Mouse (Mus musculus) liver, adult 2 months (tissue): ENCODE data around the gene Ms4a14. TPM values are rescaled to one million over a fixed set of nuclear protein-coding genes. Genes with fewer than 3 reads are reported as not detected.
"Not testable (repeated sequence)": the region's sequence is repeated elsewhere in the genome, so short reads cannot be mapped to it uniquely, and the experiment has no call there.

Experiments used
- DNase-seq: peaks from one replicate; pipeline ENCODE4 v3.0.0-alpha.2; 2011; ENCODE audit warnings: low read depth, low spot score; ENCODE audit errors: extremely low read depth
- H3K27ac ChIP-seq: fragments of 200-500 bp; replicated peaks from 2 replicates; pipeline ENCODE4 v1.5.1; 2012; ENCODE audit warnings: low read depth, mild to moderate bottlenecking, control low read depth, inconsistent platforms, low read length; ENCODE audit not compliant: insufficient read depth
- H3K27me3 ChIP-seq: fragments of 200-500 bp; 2 replicates; pipeline ENCODE4 v1.6.1; 2012; ENCODE audit warnings: mild to moderate bottlenecking, moderate library complexity, low read length, inconsistent platforms; ENCODE audit not compliant: control insufficient read depth, insufficient read depth
- H3K36me3 ChIP-seq: fragments of 200-500 bp; 2 replicates; pipeline ENCODE4 v1.6.1; 2012; ENCODE audit warnings: low read length, inconsistent platforms; ENCODE audit not compliant: control insufficient read depth, insufficient read depth
- H3K4me1 ChIP-seq: fragments of 200-500 bp; 2 replicates; pipeline ENCODE4 v1.6.1; 2011; ENCODE audit warnings: low read length; ENCODE audit not compliant: control insufficient read depth, insufficient read depth
- H3K4me3 ChIP-seq: fragments of 200-500 bp; 2 replicates; pipeline ENCODE4 v1.5.1; 2011; ENCODE audit warnings: low read depth, mild to moderate bottlenecking, control low read depth, low read length, moderate library complexity; ENCODE audit not compliant: insufficient read depth
- H3K79me2 ChIP-seq: fragments of 200-500 bp; 2 replicates; pipeline ENCODE4 v1.6.1; 2012; ENCODE audit warnings: inconsistent platforms, mild to moderate bottlenecking, low read length, moderate library complexity; ENCODE audit not compliant: control insufficient read depth, insufficient read depth
- H3K9ac ChIP-seq: fragments of 200-500 bp; 2 replicates; pipeline ENCODE4 v1.6.1; 2012; ENCODE audit warnings: low read depth, mild to moderate bottlenecking, control low read depth, inconsistent platforms, low read length
- CTCF ChIP-seq: fragments of 200-500 bp; IDR thresholded peaks from 2 replicates; pipeline ENCODE4 v1.5.1; 2011; ENCODE audit warnings: low read depth, low read length, control low read depth
- POLR2A ChIP-seq: fragments of 200-500 bp; IDR thresholded peaks from 2 replicates; pipeline ENCODE4 v1.6.1; 2011; ENCODE audit warnings: low read length, control low read depth; ENCODE audit not compliant: insufficient read depth; ENCODE audit errors: extremely low read depth
- WGBS: fragments of 180-500 bp; shearing (Covaris S2); methylation state at CpG from one replicate; pipeline ENCODE4 v1.1.7; 2018; 5-methylcytosine and 5-hydroxymethylcytosine counted together
- polyA plus RNA-seq: library from polyadenylated mRNA; depleted of rRNA; stranded (reverse); fragments of >200 nt; gene quantifications from 2 replicates; pipeline ENCODE4 v1.2.3, GENCODE M21; 2012; rRNA removed
- total RNA-seq: library from RNA; depleted of rRNA; stranded (reverse); fragments of >200 nt; gene quantifications from 2 replicates; pipeline ENCODE4 v1.2.3, GENCODE M21; 2014; rRNA removed

Gene Ms4a14
- total and polyA plus RNA-seq, 2 experiments, result not detected

- no peak overlapping the region for H3K9ac ChIP-seq
- H3K79me2 ChIP-seq, result no peaks in the 10 kb centered on the region
- TF ChIP-seq CTCF (no peak), POLR2A (no peak)
- no peaks in the 10 kb centered on the region for H3K36me3 ChIP-seq
- H3K4me3 ChIP-seq, result no peak overlapping the region
- no peaks in the 10 kb centered on the region; the same call in 1 of the 2 replicates for H3K27me3 ChIP-seq
- no peak for DNase-seq
- H3K4me1 ChIP-seq, result no peaks in the 10 kb centered on the region
- WGBS, result 76% methylated on average over 4 of the region's 4 CpGs
- no peak overlapping the region for H3K27ac ChIP-seq
Measured at GRCm38 (mm10) chr19:11266956-11267355, 47.3 kb downstream of the Ms4a14 start.

- Histone ChIP-seq H3K36me3 (no peaks in the 10 kb centered on the region), H3K27me3 (no peaks in the 10 kb centered on the region; the same call in 1 of the 2 replicates), H3K27ac (no peak within 1 kb of the TSS), H3K4me1 (no peaks in the 10 kb centered on the region), H3K4me3 (no peak within 1 kb of the TSS), H3K9ac (no peak within 1 kb of the TSS), H3K79me2 (no peaks in the 10 kb centered on the region)
- WGBS, result 86% methylated on average over 8 of the region's 8 CpGs
- TF ChIP-seq CTCF (no peak), POLR2A (no peak)
- peak; percentile 3 for DNase-seq
Measured at GRCm38 (mm10) chr19:11266052-11266845, 48.0 kb downstream of the Ms4a14 start, which contains the start of gene Ms4a1. Gene Ms4a1, minus strand, starts transcription at chr19:11266241.

GRCm38 (mm10) chr19:11264602-11265185 lies 49.6 kb downstream of the Ms4a14 start:
- WGBS, result 75% methylated on average over 9 of the region's 9 CpGs
- H3K79me2 ChIP-seq, result no peaks in the 10 kb centered on the region
- no peak overlapping the region for H3K9ac ChIP-seq
- H3K27me3 ChIP-seq, result no peaks in the 10 kb centered on the region; the same call in 1 of the 2 replicates
- no peak overlapping the region for H3K27ac ChIP-seq
- no peak for TF ChIP-seq CTCF
- TF ChIP-seq POLR2A, result no peak
- DNase-seq, result no peak
- no peak overlapping the region for H3K4me3 ChIP-seq
- no peaks in the 10 kb centered on the region for H3K4me1 ChIP-seq
- no peaks in the 10 kb centered on the region for H3K36me3 ChIP-seq

- peak; percentile 12 for DNase-seq
- no peaks in the 10 kb centered on the region; the same call in 1 of the 2 replicates for H3K27me3 ChIP-seq
- 71% methylated on average over 3 of the region's 3 CpGs for WGBS
- no peak overlapping the region for H3K4me3 ChIP-seq
- TF ChIP-seq POLR2A (no peak), CTCF (no peak)
- no peak overlapping the region for H3K9ac ChIP-seq
- H3K79me2 ChIP-seq, result no peaks in the 10 kb centered on the region
- no peak overlapping the region for H3K27ac ChIP-seq
- no peaks in the 10 kb centered on the region for H3K36me3 ChIP-seq
- H3K4me1 ChIP-seq, result no peaks in the 10 kb centered on the region
Measured at GRCm38 (mm10) chr19:11263549-11263948, 50.7 kb downstream of the Ms4a14 start.

- H3K4me1 ChIP-seq, H3K27ac ChIP-seq, H3K79me2 ChIP-seq, H3K27me3 ChIP-seq, H3K36me3 ChIP-seq, H3K9ac ChIP-seq, H3K4me3 ChIP-seq: not testable (repeated sequence)
- peak; percentile 5 for DNase-seq
- 70% methylated on average over 4 of the region's 4 CpGs for WGBS
Measured at GRCm38 (mm10) chr19:11262932-11263331, 51.3 kb downstream of the Ms4a14 start.

GRCm38 (mm10) chr19:11261522-11261921 lies 52.7 kb downstream of the Ms4a14 start:
- Histone ChIP-seq H3K36me3 (no peaks in the 10 kb centered on the region), H3K27ac (no peak overlapping the region), H3K4me3 (no peak overlapping the region), H3K27me3 (no peaks in the 10 kb centered on the region; the same call in 1 of the 2 replicates), H3K79me2 (no peaks in the 10 kb centered on the region), H3K9ac (no peak overlapping the region), H3K4me1 (no peaks in the 10 kb centered on the region)
- TF ChIP-seq CTCF, result no peak
- no peak for TF ChIP-seq POLR2A
- WGBS, result 89% methylated on average over 2 of the region's 2 CpGs
- no peak for DNase-seq

Other genes starting within 250 kb of the Ms4a14 start
- gene Ms4a8a, start 233.4 kb downstream of the Ms4a14 start, total RNA-seq, result 0.83 and 1.7 TPM in 2 replicates
- gene Ms4a8a, start 233.4 kb downstream of the Ms4a14 start, polyA plus RNA-seq, result 0.78 and 1.9 TPM in 2 replicates
- gene 1700017D01Rik, start 183.6 kb downstream of the Ms4a14 start, total RNA-seq, result not detected in 2 replicates
- gene 1700017D01Rik, start 183.6 kb downstream of the Ms4a14 start, polyA plus RNA-seq, result not detected in 2 replicates
- gene 1700025F22Rik, start 149.1 kb downstream of the Ms4a14 start, total RNA-seq, result not detected in 2 replicates
- not detected in 2 replicates for gene 1700025F22Rik, start 149.1 kb downstream of the Ms4a14 start, polyA plus RNA-seq
- gene Ms4a13, start 117.7 kb downstream of the Ms4a14 start, total RNA-seq, result not detected in 2 replicates
- gene Ms4a13, start 117.7 kb downstream of the Ms4a14 start, polyA plus RNA-seq, result not detected in 2 replicates
- gene Ms4a12, start 82.0 kb downstream of the Ms4a14 start, total RNA-seq, result not detected in 2 replicates
- not detected in 2 replicates for gene Ms4a12, start 82.0 kb downstream of the Ms4a14 start, polyA plus RNA-seq
- gene Ms4a1, start 48.2 kb downstream of the Ms4a14 start, total RNA-seq, result 0.74 and 1.7 TPM in 2 replicates
- gene Ms4a1, start 48.2 kb downstream of the Ms4a14 start, polyA plus RNA-seq, result 0.07 and 0.20 TPM in 2 replicates
- not detected in 2 replicates for gene Ms4a5, start 30.6 kb downstream of the Ms4a14 start, total RNA-seq
- gene Ms4a5, start 30.6 kb downstream of the Ms4a14 start, polyA plus RNA-seq, result not detected in 2 replicates
- gene Ms4a7, start 21.7 kb upstream of the Ms4a14 start, total RNA-seq, result 1.3 TPM in 2 replicates
- 0.21 and 0.35 TPM in 2 replicates for gene Ms4a7, start 21.7 kb upstream of the Ms4a14 start, polyA plus RNA-seq
- gene Ms4a4a, start 61.1 kb upstream of the Ms4a14 start, total RNA-seq, result 0.28 TPM in 1 of 2 replicates, not detected in the other
- gene Ms4a4a, start 61.1 kb upstream of the Ms4a14 start, polyA plus RNA-seq, result not detected in 2 replicates
- 0.74 and 1.3 TPM in 2 replicates for gene Ms4a4c, start 90.3 kb upstream of the Ms4a14 start, total RNA-seq
- 0.26 TPM in 1 of 2 replicates, not detected in the other for gene Ms4a4c, start 90.3 kb upstream of the Ms4a14 start, polyA plus RNA-seq
- 0.65 and 1.1 TPM in 2 replicates for gene Ms4a4b, start 129.1 kb upstream of the Ms4a14 start, total RNA-seq
- 0.96 and 1.9 TPM in 2 replicates for gene Ms4a4b, start 129.1 kb upstream of the Ms4a14 start, polyA plus RNA-seq
- gene Ms4a6c, start 154.9 kb upstream of the Ms4a14 start, total RNA-seq, result 5.6 and 6.6 TPM in 2 replicates
- gene Ms4a6c, start 154.9 kb upstream of the Ms4a14 start, polyA plus RNA-seq, result 1.0 and 1.8 TPM in 2 replicates
- 1.1 and 1.4 TPM in 2 replicates for gene Gm8369, start 171.5 kb upstream of the Ms4a14 start, total RNA-seq
- gene Gm8369, start 171.5 kb upstream of the Ms4a14 start, polyA plus RNA-seq, result 0.22 and 0.48 TPM in 2 replicates
- gene Ms4a6b, start 202.1 kb upstream of the Ms4a14 start, total RNA-seq, result 3.2 and 4.7 TPM in 2 replicates
- gene Ms4a6b, start 202.1 kb upstream of the Ms4a14 start, polyA plus RNA-seq, result 0.61 and 0.98 TPM in 2 replicates
- 3.5 and 3.8 TPM in 2 replicates for gene Ms4a4d, start 222.3 kb upstream of the Ms4a14 start, total RNA-seq
- 3.9 and 7.1 TPM in 2 replicates for gene Ms4a4d, start 222.3 kb upstream of the Ms4a14 start, polyA plus RNA-seq